Mouse (Mus musculus): Measurements from ENCODE around the gene Runx1. TPM values are rescaled to one million over a fixed set of nuclear protein-coding genes. Genes with fewer than 3 reads are reported as not detected.

The Runx1 gene
- polyA plus RNA-seq, 1 experiment from 2014 or later = 0.94 TPM

GRCm38 (mm10) chr16:92788446-92788845 is 37.5 kb downstream of the Runx1 start:
- H3K9ac ChIP-seq (ENCODE audit: low read depth, low read length) = no peak overlapping the region
- ATAC-seq = no peak
- H3K27me3 ChIP-seq (replicated peaks; ENCODE audit: control insufficient read depth, insufficient read depth, low read length) = no peaks in the 10 kb centered on the region
- no peak overlapping the region for H3K4me2 ChIP-seq (ENCODE audit: low read length)
- no peaks in the 10 kb centered on the region; the same call in 1 of the 2 replicates for H3K4me1 ChIP-seq (ENCODE audit: control insufficient read depth, insufficient read depth, low read depth, low read length)
- no peak overlapping the region for H3K4me3 ChIP-seq (ENCODE audit: low read length)
- WGBS = 67% methylated on average over 11 of the region's 11 CpGs
- no peaks in the 10 kb centered on the region for H3K9me3 ChIP-seq (ENCODE audit: control insufficient read depth, low read length)
- no peak overlapping the region for H3K27ac ChIP-seq (ENCODE audit: low read depth, low read length)
- H3K36me3 ChIP-seq (ENCODE audit: control insufficient read depth, insufficient read depth, low read length) = no peaks in the 10 kb centered on the region

- Histone ChIP-seq H3K27me3 (replicated peaks; ENCODE audit: control insufficient read depth, insufficient read depth, low read length) (no peaks in the 10 kb centered on the region), H3K9me3 (ENCODE audit: control insufficient read depth, low read length) (no peaks in the 10 kb centered on the region)
- 69% methylated on average over 5 of the region's 5 CpGs for WGBS
These were observed 39.0 kb downstream of the Runx1 start for GRCm38 (mm10) chr16:92786883-92787321.

GRCm38 (mm10) chr16:92786276-92786882 is 39.6 kb downstream of the Runx1 start:
- Histone ChIP-seq H3K4me3 (ENCODE audit: low read length) (no peak overlapping the region), H3K36me3 (ENCODE audit: control insufficient read depth, insufficient read depth, low read length) (no peaks in the 10 kb centered on the region), H3K9me3 (ENCODE audit: control insufficient read depth, low read length) (no peaks in the 10 kb centered on the region), H3K9ac (ENCODE audit: low read depth, low read length) (no peak overlapping the region), H3K4me2 (ENCODE audit: low read length) (no peak overlapping the region), H3K4me1 (ENCODE audit: control insufficient read depth, insufficient read depth, low read depth, low read length) (no peaks in the 10 kb centered on the region; the same call in 1 of the 2 replicates), H3K27ac (ENCODE audit: low read depth, low read length) (no peak overlapping the region), H3K27me3 (replicated peaks; ENCODE audit: control insufficient read depth, insufficient read depth, low read length) (no peaks in the 10 kb centered on the region)
- WGBS = 80% methylated on average over 6 of the region's 6 CpGs
- ATAC-seq = no peak

More at GRCm38 (mm10) chr16:92786883-92787321, 39.0 kb downstream of the Runx1 start:
- H3K27ac ChIP-seq (ENCODE audit: low read depth, low read length) = no peak overlapping the region
- no peak for ATAC-seq
- H3K4me2 ChIP-seq (ENCODE audit: low read length) = no peak overlapping the region
- H3K4me1 ChIP-seq (ENCODE audit: control insufficient read depth, insufficient read depth, low read depth, low read length) = no peaks in the 10 kb centered on the region; the same call in 1 of the 2 replicates
- no peak overlapping the region for H3K4me3 ChIP-seq (ENCODE audit: low read length)
- no peak overlapping the region for H3K9ac ChIP-seq (ENCODE audit: low read depth, low read length)
- H3K36me3 ChIP-seq (ENCODE audit: control insufficient read depth, insufficient read depth, low read length) = no peaks in the 10 kb centered on the region

- WGBS = 42% methylated on average over 7 of the region's 7 CpGs
These were observed 42.3 kb downstream of the Runx1 start for GRCm38 (mm10) chr16:92783651-92784131.

GRCm38 (mm10) chr16:92782408-92782807 is 43.5 kb downstream of the Runx1 start:
- H3K4me3 ChIP-seq (ENCODE audit: low read length) = no peak overlapping the region
- 85% methylated on average over 6 of the region's 6 CpGs for WGBS
- H3K4me1 ChIP-seq (ENCODE audit: control insufficient read depth, insufficient read depth, low read depth, low read length) = no peaks in the 10 kb centered on the region; the same call in 1 of the 2 replicates
- no peak for ATAC-seq
- H3K9ac ChIP-seq (ENCODE audit: low read depth, low read length) = no peak overlapping the region
- H3K36me3 ChIP-seq (ENCODE audit: control insufficient read depth, insufficient read depth, low read length) = no peaks in the 10 kb centered on the region
- no peaks in the 10 kb centered on the region for H3K27me3 ChIP-seq (replicated peaks; ENCODE audit: control insufficient read depth, insufficient read depth, low read length)
- H3K27ac ChIP-seq (ENCODE audit: low read depth, low read length) = no peak overlapping the region
- no peaks in the 10 kb centered on the region for H3K9me3 ChIP-seq (ENCODE audit: control insufficient read depth, low read length)
- no peak overlapping the region for H3K4me2 ChIP-seq (ENCODE audit: low read length)

More at GRCm38 (mm10) chr16:92783651-92784131, 42.3 kb downstream of the Runx1 start:
- Histone ChIP-seq H3K4me1 (ENCODE audit: control insufficient read depth, insufficient read depth, low read depth, low read length) (no peaks in the 10 kb centered on the region; the same call in 1 of the 2 replicates), H3K4me3 (ENCODE audit: low read length) (no peak overlapping the region), H3K36me3 (ENCODE audit: control insufficient read depth, insufficient read depth, low read length) (no peaks in the 10 kb centered on the region), H3K4me2 (ENCODE audit: low read length) (no peak overlapping the region), H3K27me3 (replicated peaks; ENCODE audit: control insufficient read depth, insufficient read depth, low read length) (no peaks in the 10 kb centered on the region), H3K9ac (ENCODE audit: low read depth, low read length) (no peak overlapping the region), H3K27ac (ENCODE audit: low read depth, low read length) (no peak overlapping the region), H3K9me3 (ENCODE audit: control insufficient read depth, low read length) (no peaks in the 10 kb centered on the region)
- no peak for ATAC-seq

GRCm38 (mm10) chr16:92779896-92780435 is 46.0 kb downstream of the Runx1 start:
- Histone ChIP-seq H3K9ac (ENCODE audit: low read depth, low read length) (no peak overlapping the region), H3K36me3 (ENCODE audit: control insufficient read depth, insufficient read depth, low read length) (no peaks in the 10 kb centered on the region), H3K4me2 (ENCODE audit: low read length) (no peak overlapping the region), H3K9me3 (ENCODE audit: control insufficient read depth, low read length) (no peaks in the 10 kb centered on the region), H3K27ac (ENCODE audit: low read depth, low read length) (no peak overlapping the region), H3K4me1 (ENCODE audit: control insufficient read depth, insufficient read depth, low read depth, low read length) (no peaks in the 10 kb centered on the region; the same call in 1 of the 2 replicates), H3K27me3 (replicated peaks; ENCODE audit: control insufficient read depth, insufficient read depth, low read length) (no peaks in the 10 kb centered on the region), H3K4me3 (ENCODE audit: low read length) (no peak overlapping the region)
- ATAC-seq = no peak
- WGBS = 88% methylated on average over 9 of the region's 9 CpGs

GRCm38 (mm10) chr16:92779175-92779574 is 46.8 kb downstream of the Runx1 start:
- Histone ChIP-seq H3K4me3 (ENCODE audit: low read length) (no peak overlapping the region), H3K27ac (ENCODE audit: low read depth, low read length) (no peak overlapping the region), H3K4me2 (ENCODE audit: low read length) (no peak overlapping the region), H3K9ac (ENCODE audit: low read depth, low read length) (no peak overlapping the region), H3K27me3 (replicated peaks; ENCODE audit: control insufficient read depth, insufficient read depth, low read length) (no peaks in the 10 kb centered on the region), H3K4me1 (ENCODE audit: control insufficient read depth, insufficient read depth, low read depth, low read length) (no peaks in the 10 kb centered on the region; the same call in 1 of the 2 replicates), H3K36me3 (ENCODE audit: control insufficient read depth, insufficient read depth, low read length) (no peaks in the 10 kb centered on the region), H3K9me3 (ENCODE audit: control insufficient read depth, low read length) (no peaks in the 10 kb centered on the region)
- ATAC-seq = no peak
- WGBS = 88% methylated on average over 2 of the region's 2 CpGs

- Histone ChIP-seq H3K4me1 (ENCODE audit: control insufficient read depth, insufficient read depth, low read depth, low read length) (no peaks in the 10 kb centered on the region), H3K9me3 (ENCODE audit: control insufficient read depth, low read length) (no peaks in the 10 kb centered on the region), H3K4me2 (ENCODE audit: low read length) (no peak overlapping the region), H3K27ac (ENCODE audit: low read depth, low read length) (no peak overlapping the region), H3K9ac (ENCODE audit: low read depth, low read length) (no peak overlapping the region), H3K4me3 (ENCODE audit: low read length) (no peak overlapping the region), H3K36me3 (ENCODE audit: control insufficient read depth, insufficient read depth, low read length) (no peaks in the 10 kb centered on the region), H3K27me3 (replicated peaks; ENCODE audit: control insufficient read depth, insufficient read depth, low read length) (no peaks in the 10 kb centered on the region)
- 56% methylated on average over 9 of the region's 9 CpGs for WGBS
- ATAC-seq = no peak
These were observed 47.7 kb downstream of the Runx1 start for GRCm38 (mm10) chr16:92778096-92778780.

GRCm38 (mm10) chr16:92767862-92768261 is 58.1 kb downstream of the Runx1 start:
- ATAC-seq = no peak
- Histone ChIP-seq H3K4me2 (ENCODE audit: low read length) (no peak overlapping the region), H3K9ac (ENCODE audit: low read depth, low read length) (no peak overlapping the region), H3K9me3 (ENCODE audit: control insufficient read depth, low read length) (no peaks in the 10 kb centered on the region), H3K4me1 (ENCODE audit: control insufficient read depth, insufficient read depth, low read depth, low read length) (no peaks in the 10 kb centered on the region), H3K27ac (ENCODE audit: low read depth, low read length) (no peak overlapping the region), H3K4me3 (ENCODE audit: low read length) (no peak overlapping the region), H3K27me3 (replicated peaks; ENCODE audit: control insufficient read depth, insufficient read depth, low read length) (no peaks in the 10 kb centered on the region), H3K36me3 (ENCODE audit: control insufficient read depth, insufficient read depth, low read length) (no peaks in the 10 kb centered on the region)
- WGBS = 93% methylated on average over 4 of the region's 4 CpGs

Measured in hindbrain, embryonic 16.5 days (tissue).